Mouse (Mus musculus): Measurements from ENCODE around the gene Grk2.

Grk2 gene

GRCm38 (mm10) chr19:4303640-4303995 is 2.4 kb downstream of the Grk2 start:
- no peak for DNase-seq (ENCODE audit: extremely low read depth, low read depth)

- no peak for DNase-seq (ENCODE audit: extremely low read depth, low read depth)
These were observed 2.9 kb downstream of the Grk2 start for GRCm38 (mm10) chr19:4302936-4303639.

GRCm38 (mm10) chr19:4301735-4302651 is 4.0 kb downstream of the Grk2 start:
- peak; percentile 79 for DNase-seq (ENCODE audit: extremely low read depth, low read depth)

- no peak for DNase-seq (ENCODE audit: extremely low read depth, low read depth)
These were observed 4.9 kb downstream of the Grk2 start for GRCm38 (mm10) chr19:4300852-4301734.

- DNase-seq (ENCODE audit: extremely low read depth, low read depth): peak; percentile 95
These were observed 5.7 kb downstream of the Grk2 start for GRCm38 (mm10) chr19:4300271-4300704.

GRCm38 (mm10) chr19:4299574-4300270 is 6.3 kb downstream of the Grk2 start:
- DNase-seq (ENCODE audit: extremely low read depth, low read depth): no peak

- no peak for DNase-seq (ENCODE audit: extremely low read depth, low read depth)
These were observed 6.9 kb downstream of the Grk2 start for GRCm38 (mm10) chr19:4299126-4299525.

GRCm38 (mm10) chr19:4298322-4299121 is 7.5 kb downstream of the Grk2 start:
- DNase-seq (ENCODE audit: extremely low read depth, low read depth): no peak

GRCm38 (mm10) chr19:4297851-4298250 is 8.2 kb downstream of the Grk2 start:
- no peak for DNase-seq (ENCODE audit: extremely low read depth, low read depth)

- DNase-seq (ENCODE audit: extremely low read depth, low read depth): no peak
These were observed 9.4 kb downstream of the Grk2 start for GRCm38 (mm10) chr19:4296611-4297010.

- DNase-seq (ENCODE audit: extremely low read depth, low read depth): no peak
These were observed 10.6 kb downstream of the Grk2 start for GRCm38 (mm10) chr19:4295391-4295790.

GRCm38 (mm10) chr19:4294381-4295097 is 11.5 kb downstream of the Grk2 start:
- peak; percentile 91 for DNase-seq (ENCODE audit: extremely low read depth, low read depth)

- no peak for DNase-seq (ENCODE audit: extremely low read depth, low read depth)
These were observed 14.9 kb downstream of the Grk2 start for GRCm38 (mm10) chr19:4291161-4291560.

GRCm38 (mm10) chr19:4290749-4291148 is 15.3 kb downstream of the Grk2 start:
- no peak for DNase-seq (ENCODE audit: extremely low read depth, low read depth)

GRCm38 (mm10) chr19:4283653-4284052 is 22.4 kb downstream of the Grk2 start:
- DNase-seq (ENCODE audit: extremely low read depth, low read depth): no peak

GRCm38 (mm10) chr19:4282898-4283553 is 23.0 kb downstream of the Grk2 start, which contains the start of gene Ankrd13d:
TSS of gene Ankrd13d (minus strand) at chr19:4283137.
- DNase-seq (ENCODE audit: extremely low read depth, low read depth): peak; percentile 78

- no peak for DNase-seq (ENCODE audit: extremely low read depth, low read depth)
These were observed 25.6 kb downstream of the Grk2 start for GRCm38 (mm10) chr19:4280425-4280824.

GRCm38 (mm10) chr19:4279487-4279886 is 26.5 kb downstream of the Grk2 start:
- no peak for DNase-seq (ENCODE audit: extremely low read depth, low read depth)

GRCm38 (mm10) chr19:4270972-4271371 is 35.0 kb downstream of the Grk2 start:
- no peak for DNase-seq (ENCODE audit: extremely low read depth, low read depth)
